Comparison of ENCODE assay signal across 8 mouse cellular contexts in genomic region chrX:159697030-159697454, GRCm38 (mm10).
DNase-seq lines count a peak whose midpoint lies in the region; ATAC-seq and TF ChIP-seq lines count a peak whose summit lies in the region.

No protein-coding gene starts in this region.

- H3K27me3 ChIP-seq in lung, embryonic 14.5 days (ENCODE audit: insufficient read depth, low read length): no peaks in the 10 kb centered on the region
- no peaks in the 10 kb centered on the region for H3K27me3 ChIP-seq in forebrain, embryonic 16.5 days (replicated peaks; ENCODE audit: control insufficient read depth, insufficient read depth, low read length)

- 24% methylated on average over 4 of the region's 4 CpGs for WGBS in lung, embryonic 14.5 days
- 26% methylated on average over 4 of the region's 4 CpGs for WGBS in forebrain, embryonic 16.5 days

- no peak overlapping the region for H3K4me2 ChIP-seq in lung, embryonic 14.5 days
- H3K4me2 ChIP-seq in forebrain, embryonic 16.5 days (ENCODE audit: low read length): no peak overlapping the region

- TF ChIP-seq CTCF in lung, embryonic 14.5 days (IDR thresholded peaks at IDR 0.05; ENCODE audit: low read depth): no peak

- no peaks in the 10 kb centered on the region for H3K36me3 ChIP-seq in lung, embryonic 14.5 days (ENCODE audit: insufficient read depth)
- no peaks in the 10 kb centered on the region for H3K36me3 ChIP-seq in forebrain, embryonic 16.5 days (ENCODE audit: control insufficient read depth, insufficient read depth)

- ATAC-seq in lung, embryonic 14.5 days (ENCODE audit: insufficient read depth): peak; percentile 69
- no peak for ATAC-seq in forebrain, embryonic 16.5 days

- no peaks in the 10 kb centered on the region for H3K4me1 ChIP-seq in lung, embryonic 14.5 days (ENCODE audit: insufficient read depth)
- peaks cover 4% of the 10 kb centered on the region for H3K4me1 ChIP-seq in forebrain, embryonic 16.5 days (replicated peaks; ENCODE audit: control insufficient read depth, insufficient read depth, low read length)

- intact Hi-C loops in left cerebral cortex, postnatal 4 days (cut with DNase I): no loop called here

- H3K9me3 ChIP-seq in lung, embryonic 14.5 days (ENCODE audit: low read depth, low read length): no peaks in the 10 kb centered on the region
- H3K9me3 ChIP-seq in forebrain, embryonic 16.5 days (ENCODE audit: control insufficient read depth, low read length): no peaks in the 10 kb centered on the region

- no peak overlapping the region for H3K4me3 ChIP-seq in lung, embryonic 14.5 days (ENCODE audit: low read depth, low read length)
- no peak overlapping the region for H3K4me3 ChIP-seq in forebrain, embryonic 16.5 days (replicated peaks; ENCODE audit: low read length)

- no peak overlapping the region for H3K9ac ChIP-seq in lung, embryonic 14.5 days
- no peak overlapping the region for H3K9ac ChIP-seq in forebrain, embryonic 16.5 days (replicated peaks; ENCODE audit: low read depth, low read length)

- no peak overlapping the region for H3K27ac ChIP-seq in lung, embryonic 14.5 days (ENCODE audit: low read depth)
- no peak overlapping the region for H3K27ac ChIP-seq in forebrain, embryonic 16.5 days (ENCODE audit: low read length)

- DNase-seq in lung, embryonic 14.5 days: no peak
- no peak for DNase-seq in lung, postnatal 36 days
- peak; percentile 38 to 66 for DNase-seq in heart, adult 9 months (ENCODE audit: low spot score in 2 of 2)
- peak; percentile 27 to 35 for DNase-seq in kidney, postnatal 36 days
- peak; percentile 90 for DNase-seq in thymus, postnatal 0 days (ENCODE audit: low spot score)
- no peak for DNase-seq in left cerebral cortex, postnatal 4 days
- no peak for DNase-seq in cerebellum, adult 8-10 months

Comparison
In these comparisons a context has a peak if more than half of its experiments do, and no peak if none do; other contexts are left out.
1. DNase-seq: peak in heart, adult 9 months (2 of 2), kidney, postnatal 36 days (2 of 2) and thymus, postnatal 0 days (single experiment); none in lung, embryonic 14.5 days (single experiment), lung, postnatal 36 days (single experiment), left cerebral cortex, postnatal 4 days (single experiment) and cerebellum, adult 8-10 months (single experiment).